Mouse (Mus musculus): ENCODE data around the gene Ndufv1.

- TF ChIP-seq CTCF (IDR thresholded peaks at IDR 0.05; ENCODE audit: low read depth, low read length) (no peak), EP300 (IDR thresholded peaks at IDR 0.05; ENCODE audit: insufficient read depth, low read depth, low read length) (no peak)
Measured at GRCm38 (mm10) chr19:3994932-3995331, 17.7 kb downstream of the Ndufv1 start.

Data from ES-Bruce4 (cell line).